Mouse (Mus musculus) neural tube, embryonic 15.5 days (tissue): ENCODE data around the gene Bend7. TPM values are rescaled to one million over a fixed set of nuclear protein-coding genes. Genes with fewer than 3 reads are reported as not detected.

Experiments used
- ATAC-seq: fragments of 200-750 bp; cut with Nextera tagmentation; 2 replicates; pipeline ENCODE4 v1.8.0; 2017; ENCODE audit warnings: mild to moderate bottlenecking, moderate TSS enrichment, moderate library complexity; ENCODE audit not compliant: low FRiP score
- H3K27ac ChIP-seq: fragments of 300-500 bp; sonication (generic); replicated peaks from 2 replicates; pipeline ENCODE4 v1.5.1; 2015; ENCODE audit warnings: mild to moderate bottlenecking, inconsistent platforms
- H3K27me3 ChIP-seq: fragments of 300-500 bp; sonication (generic); replicated peaks from 2 replicates; pipeline ENCODE4 v1.6.1; 2015; ENCODE audit warnings: inconsistent platforms
- H3K36me3 ChIP-seq: fragments of 300-500 bp; sonication (generic); 2 replicates; pipeline ENCODE4 v1.6.1; 2015; ENCODE audit warnings: inconsistent platforms
- H3K4me1 ChIP-seq: fragments of 300-500 bp; sonication (generic); 2 replicates; pipeline ENCODE4 v1.6.1; 2015; ENCODE audit warnings: inconsistent platforms
- H3K4me2 ChIP-seq: fragments of 300-500 bp; sonication (generic); 2 replicates; pipeline ENCODE4 v1.6.1; 2015; ENCODE audit warnings: inconsistent platforms, mild to moderate bottlenecking, moderate library complexity
- H3K4me3 ChIP-seq: fragments of 300-500 bp; sonication (generic); replicated peaks from 2 replicates; pipeline ENCODE4 v1.5.1; 2015; ENCODE audit warnings: mild to moderate bottlenecking, inconsistent platforms
- H3K9ac ChIP-seq: fragments of 300-500 bp; sonication (generic); replicated peaks from 2 replicates; pipeline ENCODE4 v1.6.1; 2015; ENCODE audit warnings: mild to moderate bottlenecking, inconsistent platforms
- H3K9me3 ChIP-seq: fragments of 300-500 bp; sonication (generic); replicated peaks from 2 replicates; pipeline ENCODE4 v1.6.1; 2016; ENCODE audit warnings: inconsistent platforms
- WGBS: fragments of 180-500 bp; shearing (Covaris S2); methylation state at CpG from one replicate; pipeline ENCODE4 v1.1.7; 2015; ENCODE audit warnings: mixed read lengths; 5-methylcytosine and 5-hydroxymethylcytosine counted together
- polyA plus RNA-seq: library from polyadenylated mRNA; unstranded; fragments of >200 nt; fragmentation: Nextera tagmentation; extraction: Ambion mirVana; gene quantifications from 2 replicates; pipeline ENCODE4 v1.2.1, GENCODE M21; 2015

Gene Bend7
- polyA plus RNA-seq, 1 experiment from 2014 or later: 7.4 TPM

DNA sequence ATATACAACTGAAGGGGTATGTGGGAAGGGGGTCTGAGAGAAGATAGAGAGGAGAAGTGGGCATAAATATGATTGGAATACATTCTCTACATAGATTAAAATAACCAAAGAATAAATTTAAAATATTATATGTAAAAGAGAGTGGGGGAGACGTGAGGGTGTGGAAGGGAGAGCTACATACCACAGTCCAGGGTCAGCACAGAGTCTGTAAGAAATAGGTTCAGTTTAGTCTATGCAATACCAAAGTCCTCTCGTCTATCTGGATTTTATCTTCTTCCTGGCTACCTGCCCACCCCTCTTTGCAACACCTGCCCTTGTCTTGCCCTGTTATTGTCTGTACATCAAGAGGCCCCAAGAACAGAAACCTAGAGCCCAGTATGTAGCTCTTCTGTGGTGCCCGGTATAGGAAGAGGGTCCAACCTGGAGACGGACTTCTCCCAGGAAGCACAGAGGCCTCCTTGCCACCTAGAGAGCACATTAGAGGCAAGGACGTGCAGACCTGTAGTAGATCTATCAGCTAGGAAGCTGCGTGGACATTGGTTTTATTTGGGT, 110.9 kb downstream of the Bend7 start:
- Histone ChIP-seq H3K4me2 (no peak overlapping the region), H3K27me3 (no peaks in the 10 kb centered on the region), H3K36me3 (no peaks in the 10 kb centered on the region), H3K27ac (no peak overlapping the region), H3K9me3 (no peaks in the 10 kb centered on the region), H3K4me3 (no peak overlapping the region), H3K9ac (no peak overlapping the region), H3K4me1 (no peaks in the 10 kb centered on the region)
- WGBS: 89% methylated on average over 6 of the region's 6 CpGs
- no peak for ATAC-seq

DNA sequence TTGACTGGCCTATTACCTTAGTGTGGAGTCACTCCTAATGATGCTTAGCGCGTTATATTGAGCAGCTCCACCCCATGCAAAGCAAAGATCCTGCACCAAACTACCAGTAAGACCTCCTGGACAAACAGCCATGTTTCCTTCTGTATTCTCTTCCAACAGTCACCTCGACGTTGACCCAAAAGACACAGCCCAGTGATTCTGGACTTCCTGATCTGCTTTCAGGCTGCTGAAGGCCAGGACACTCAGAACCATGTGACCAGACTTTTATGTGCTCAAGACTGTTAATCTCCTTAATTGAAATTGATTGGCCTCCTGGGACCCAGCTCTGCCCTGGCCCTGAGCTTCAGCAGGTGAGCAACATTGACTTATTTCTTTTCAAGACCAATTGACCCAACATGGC, 111.4 kb downstream of the Bend7 start:
- H3K36me3 ChIP-seq: no peaks in the 10 kb centered on the region
- H3K27me3 ChIP-seq: no peaks in the 10 kb centered on the region
- WGBS: 84% methylated on average over 4 of the region's 4 CpGs
- no peak overlapping the region for H3K4me2 ChIP-seq
- H3K4me3 ChIP-seq: no peak overlapping the region
- no peak overlapping the region for H3K9ac ChIP-seq
- no peak for ATAC-seq
- H3K9me3 ChIP-seq: no peaks in the 10 kb centered on the region
- no peaks in the 10 kb centered on the region for H3K4me1 ChIP-seq
- H3K27ac ChIP-seq: no peak overlapping the region

DNA sequence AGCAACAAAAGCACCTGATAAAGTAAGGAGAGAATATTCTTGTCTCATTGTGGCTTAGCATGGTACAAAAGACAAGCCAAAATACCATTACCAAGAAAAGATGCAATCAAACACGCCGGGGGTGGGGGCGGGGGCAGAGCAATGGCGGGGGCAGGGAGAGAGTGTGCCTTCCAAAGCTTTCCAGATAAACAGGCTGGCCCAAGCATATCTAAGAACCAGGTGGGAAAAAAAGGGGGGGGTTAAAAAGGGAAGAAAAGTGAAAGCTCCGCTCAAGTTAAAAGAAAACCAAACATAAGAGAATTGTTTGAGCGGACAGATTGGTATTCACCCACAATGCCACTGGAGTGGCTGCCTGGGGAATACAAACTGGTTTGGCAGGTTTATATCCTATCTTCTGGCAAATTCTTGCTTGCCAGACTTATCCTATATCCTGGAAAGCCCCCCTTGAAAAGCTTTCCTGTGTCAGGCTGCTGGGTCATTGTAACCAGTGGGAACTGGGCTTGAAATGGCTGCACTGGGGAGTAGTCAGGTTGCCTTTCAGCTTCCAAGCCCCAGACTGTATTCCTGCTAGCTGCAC, 111.9 kb downstream of the Bend7 start:
- ATAC-seq: no peak
- H3K27ac ChIP-seq: no peak overlapping the region
- no peaks in the 10 kb centered on the region for H3K27me3 ChIP-seq
- 86% methylated on average over 6 of the region's 6 CpGs for WGBS
- no peak overlapping the region for H3K9ac ChIP-seq
- no peak overlapping the region for H3K4me3 ChIP-seq
- no peaks in the 10 kb centered on the region for H3K9me3 ChIP-seq
- no peak overlapping the region for H3K4me2 ChIP-seq
- H3K4me1 ChIP-seq: peaks cover 3% of the 10 kb centered on the region; the same call in 1 of the 2 replicates
- no peaks in the 10 kb centered on the region for H3K36me3 ChIP-seq

DNA sequence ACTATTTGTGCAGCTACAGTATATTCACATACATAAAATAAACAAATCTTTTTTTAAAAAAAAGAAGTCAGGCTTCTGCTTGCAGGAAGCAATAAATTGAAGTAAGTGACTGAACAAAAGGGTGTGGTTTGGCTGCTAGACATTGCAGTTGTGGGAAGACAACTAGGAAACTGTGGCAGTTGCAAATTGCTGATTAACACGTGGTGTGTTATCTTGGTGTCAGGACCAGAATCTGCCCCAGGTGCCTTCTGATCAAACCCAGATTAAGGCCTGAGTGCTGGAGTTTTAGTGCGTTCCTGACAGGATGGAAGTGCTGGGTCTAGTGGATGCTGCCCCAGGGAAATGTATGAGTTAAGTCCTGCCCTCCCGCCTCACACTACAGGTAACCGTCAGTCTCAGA, 113.9 kb downstream of the Bend7 start:
- ATAC-seq: no peak
- H3K4me1 ChIP-seq: peaks cover 3% of the 10 kb centered on the region; the same call in 1 of the 2 replicates
- H3K9me3 ChIP-seq: no peaks in the 10 kb centered on the region
- no peak overlapping the region for H3K27ac ChIP-seq
- no peak overlapping the region for H3K4me2 ChIP-seq
- no peak overlapping the region for H3K9ac ChIP-seq
- WGBS: 87% methylated on average over 4 of the region's 4 CpGs
- H3K27me3 ChIP-seq: no peaks in the 10 kb centered on the region
- no peak overlapping the region for H3K4me3 ChIP-seq
- H3K36me3 ChIP-seq: no peaks in the 10 kb centered on the region

DNA sequence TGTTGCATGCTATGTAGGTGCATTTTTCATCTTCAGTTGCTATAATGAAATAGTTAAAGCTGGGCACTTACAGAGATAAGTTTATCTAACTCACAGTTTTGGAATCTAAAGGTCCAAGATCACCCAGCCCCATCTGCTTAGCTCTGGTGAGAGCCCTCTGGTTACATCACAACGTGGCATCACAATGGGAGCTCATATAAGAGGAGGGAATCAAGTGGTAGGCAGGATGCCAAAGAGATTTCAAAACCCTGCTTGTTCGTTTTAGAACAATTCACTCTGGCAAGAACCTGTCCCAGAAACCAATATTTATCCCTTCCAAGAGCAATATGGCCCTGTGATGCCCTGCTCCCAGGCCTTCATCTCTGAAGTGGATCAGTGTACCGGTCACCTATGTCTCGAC, 114.5 kb downstream of the Bend7 start:
- H3K27me3 ChIP-seq: no peaks in the 10 kb centered on the region
- no peaks in the 10 kb centered on the region for H3K36me3 ChIP-seq
- 78% methylated on average over 4 of the region's 4 CpGs for WGBS
- no peak for ATAC-seq
- H3K4me3 ChIP-seq: no peak overlapping the region
- no peak overlapping the region for H3K4me2 ChIP-seq
- no peak overlapping the region for H3K9ac ChIP-seq
- no peak overlapping the region for H3K27ac ChIP-seq
- H3K9me3 ChIP-seq: no peaks in the 10 kb centered on the region
- peaks cover 3% of the 10 kb centered on the region; the same call in 1 of the 2 replicates for H3K4me1 ChIP-seq

DNA sequence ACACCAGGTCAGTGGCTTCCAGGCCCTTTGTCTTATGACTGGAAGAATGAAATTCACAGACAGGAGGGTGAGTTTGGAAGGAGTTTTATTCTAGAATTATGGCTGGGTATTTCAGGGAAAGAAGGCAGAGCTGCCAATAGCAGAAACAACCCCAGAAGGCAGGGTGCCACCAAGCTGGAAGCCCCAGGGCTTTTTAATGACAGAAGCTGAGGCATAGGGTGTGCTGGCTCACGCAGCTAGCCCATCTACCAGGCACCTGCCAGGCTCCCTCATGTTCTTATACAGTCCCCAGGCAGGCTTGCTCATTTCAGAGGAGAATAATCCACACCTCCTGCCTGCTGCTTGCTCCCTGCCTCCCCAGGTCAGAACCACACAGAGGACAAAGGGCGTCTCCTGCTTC, 131.8 kb downstream of the Bend7 start:
- Histone ChIP-seq H3K4me3 (no peak overlapping the region), H3K4me2 (no peak overlapping the region), H3K9me3 (no peaks in the 10 kb centered on the region), H3K9ac (no peak overlapping the region), H3K27ac (no peak overlapping the region), H3K4me1 (no peaks in the 10 kb centered on the region), H3K36me3 (no peaks in the 10 kb centered on the region), H3K27me3 (no peaks in the 10 kb centered on the region)
- WGBS: 82% methylated on average over 2 of the region's 2 CpGs
- ATAC-seq: no peak

Other genes with a start within 250 kb of the Bend7 start
- 39.5 and 40.5 TPM in 2 replicates for gene Prpf18, start 65.7 kb upstream of the Bend7 start, polyA plus RNA-seq
- gene Sephs1, start 163.7 kb downstream of the Bend7 start, polyA plus RNA-seq: 43.8 and 48.0 TPM in 2 replicates
- gene Phyh, start 201.2 kb downstream of the Bend7 start, polyA plus RNA-seq: 89.1 and 97.9 TPM in 2 replicates